Mouse (Mus musculus) midbrain, embryonic 16.5 days (tissue): ENCODE results near the gene Ing5. TPM values are rescaled to one million over a fixed set of nuclear protein-coding genes. Genes with fewer than 3 reads are reported as not detected.
"Not testable (repeated sequence)": the region's sequence is repeated elsewhere in the genome, so short reads cannot be mapped to it uniquely, and the experiment has no call there.

ENCODE experiments used
- ATAC-seq: fragments of 200-750 bp; cut with Nextera tagmentation; 2 replicates; pipeline ENCODE4 v1.8.0; 2017; ENCODE audit warnings: moderate TSS enrichment
- H3K27ac ChIP-seq: fragments of 300-500 bp; sonication (generic); 2 replicates; pipeline ENCODE4 v1.5.1; 2014; ENCODE audit warnings: mild to moderate bottlenecking, low read length, mixed read lengths
- H3K27me3 ChIP-seq: fragments of 300-500 bp; sonication (generic); 2 replicates; pipeline ENCODE4 v1.6.1; 2014; ENCODE audit warnings: low read depth, low read length, mixed read lengths; ENCODE audit not compliant: control insufficient read depth, insufficient read depth
- H3K36me3 ChIP-seq: fragments of 300-500 bp; sonication (generic); 2 replicates; pipeline ENCODE4 v1.6.1; 2014; ENCODE audit warnings: mild to moderate bottlenecking, low read length, moderate library complexity, mixed read lengths; ENCODE audit not compliant: control insufficient read depth, insufficient read depth
- H3K4me1 ChIP-seq: fragments of 300-500 bp; sonication (generic); 2 replicates; pipeline ENCODE4 v1.6.1; 2014; ENCODE audit warnings: mild to moderate bottlenecking, low read length, mixed read lengths; ENCODE audit not compliant: control insufficient read depth, insufficient read depth
- H3K4me2 ChIP-seq: fragments of 300-500 bp; sonication (generic); 2 replicates; pipeline ENCODE4 v1.6.1; 2014; ENCODE audit warnings: mild to moderate bottlenecking, low read length, mixed read lengths
- H3K4me3 ChIP-seq: fragments of 300-500 bp; sonication (generic); 2 replicates; pipeline ENCODE4 v1.5.1; 2014; ENCODE audit warnings: low read depth, mild to moderate bottlenecking, low read length, moderate library complexity, mixed read lengths
- H3K9ac ChIP-seq: fragments of 300-500 bp; sonication (generic); 2 replicates; pipeline ENCODE4 v1.6.1; 2014; ENCODE audit warnings: low read depth, low read length, mixed read lengths
- H3K9me3 ChIP-seq: fragments of 300-500 bp; sonication (generic); replicated peaks from 2 replicates; pipeline ENCODE4 v1.6.1; 2014; ENCODE audit warnings: mild to moderate bottlenecking, low read length, mixed read lengths; ENCODE audit not compliant: control insufficient read depth, poor library complexity, severe bottlenecking
- WGBS: fragments of 180-500 bp; shearing (Covaris S2); extraction: QIAGEN DNeasy Blood & Tissue Kit; methylation state at CpG from one replicate; pipeline ENCODE4 v1.1.7; 2014; 5-methylcytosine and 5-hydroxymethylcytosine counted together
- polyA plus RNA-seq: library from polyadenylated mRNA; unstranded; fragments of >200 nt; fragmentation: Nextera tagmentation; extraction: Ambion mirVana; gene quantifications from 2 replicates; pipeline ENCODE4 v1.2.1, GENCODE M21; 2015

The Ing5 gene
- 10.0 and 10.4 TPM in 2 replicates for polyA plus RNA-seq

DNA sequence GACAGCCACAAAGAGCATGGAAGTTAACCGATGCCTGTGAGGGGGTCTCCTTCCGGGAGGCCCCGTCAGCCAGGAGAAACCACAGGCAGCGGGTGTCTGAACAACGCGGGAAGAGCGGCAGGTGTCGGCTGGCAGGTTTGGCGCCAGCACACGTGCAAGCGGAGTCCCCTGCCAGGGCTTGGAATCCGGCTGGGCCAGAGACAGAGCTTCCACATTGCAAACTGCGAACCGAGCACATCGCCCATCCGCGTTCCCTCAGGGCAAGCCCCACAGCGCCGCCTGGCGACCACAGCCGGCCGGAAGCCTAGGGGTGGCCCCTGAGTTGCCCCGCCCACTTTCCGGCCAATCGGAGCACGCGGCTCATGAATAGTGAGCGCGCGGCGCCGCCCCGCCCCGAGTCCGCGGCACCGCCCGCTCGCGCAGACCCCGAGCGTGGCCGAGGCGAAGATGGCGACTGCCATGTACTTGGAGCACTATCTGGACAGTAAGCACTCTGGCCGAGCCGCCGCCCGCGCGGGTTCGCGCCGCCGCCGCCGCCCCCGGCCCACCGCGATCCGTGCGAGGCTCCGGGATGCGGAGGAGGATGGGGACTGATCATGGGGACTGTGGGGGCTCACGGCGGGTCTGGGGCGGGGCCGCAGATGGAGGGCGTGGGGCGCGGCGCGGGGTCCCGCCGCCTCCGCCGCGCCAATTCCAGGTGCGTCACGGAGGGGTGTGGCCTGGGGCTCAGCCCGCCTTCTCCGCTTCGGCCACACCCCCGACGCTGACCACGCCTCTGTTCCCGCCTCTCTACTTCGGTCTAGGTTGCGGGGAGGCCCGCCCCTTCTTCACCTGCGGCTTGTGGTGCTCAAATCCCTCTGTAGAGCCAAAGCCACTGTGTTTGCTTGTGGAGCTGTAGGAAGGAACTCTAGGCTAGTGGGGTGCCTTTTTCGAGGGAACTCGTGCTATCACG is at the start of gene Ing5:
TSS of gene Ing5 (plus strand) at position 410 of the 952 bp plus-strand sequence.
- H3K4me3 ChIP-seq = peak within 1 kb of the TSS; percentile 63
- H3K9ac ChIP-seq = peak within 1 kb of the TSS; percentile 79
- H3K4me2 ChIP-seq = peak within 1 kb of the TSS; percentile 79
- no peaks in the 10 kb centered on the region for H3K27me3 ChIP-seq
- ATAC-seq = peak; percentile 92
- H3K4me1 ChIP-seq = peaks cover 27% of the 10 kb centered on the region
- H3K27ac ChIP-seq = peak within 1 kb of the TSS; percentile 94
- peaks cover 2% of the 10 kb centered on the region; the same call in 1 of the 2 replicates for H3K36me3 ChIP-seq
- WGBS = under 1% methylated on average over 87 of the region's 94 CpGs
- no peaks in the 10 kb centered on the region for H3K9me3 ChIP-seq

GRCm38 (mm10) chr1:93754573-93755290 is 49.0 kb upstream of the Ing5 start, which contains the start of gene Thap4:
TSS of gene Thap4 (minus strand) at chr1:93754864.
- under 1% methylated on average over 69 of the region's 121 CpGs for WGBS
- H3K9me3 ChIP-seq = no peaks in the 10 kb centered on the region
- H3K4me1 ChIP-seq = peaks cover 34% of the 10 kb centered on the region
- H3K27me3 ChIP-seq = no peaks in the 10 kb centered on the region
- H3K9ac ChIP-seq = peak within 1 kb of the TSS; percentile 92
- ATAC-seq = peak; percentile 95
- peak within 1 kb of the TSS; percentile 84 for H3K4me3 ChIP-seq
- H3K27ac ChIP-seq = peak within 1 kb of the TSS; percentile 82
- peaks cover 8% of the 10 kb centered on the region for H3K36me3 ChIP-seq
- peak within 1 kb of the TSS; percentile 76 for H3K4me2 ChIP-seq

- WGBS = 1% methylated on average over 13 of the region's 13 CpGs
- H3K27ac ChIP-seq = peak overlapping the region; percentile 82
- H3K9ac ChIP-seq = peak overlapping the region; percentile 92
- H3K4me3 ChIP-seq = peak overlapping the region; percentile 84
- peak overlapping the region; percentile 72 for H3K4me2 ChIP-seq
- peaks cover 34% of the 10 kb centered on the region for H3K4me1 ChIP-seq
- no peak for ATAC-seq
- H3K9me3 ChIP-seq = no peaks in the 10 kb centered on the region
- no peaks in the 10 kb centered on the region for H3K27me3 ChIP-seq
- peaks cover 3% of the 10 kb centered on the region for H3K36me3 ChIP-seq
These were observed 48.5 kb upstream of the Ing5 start for GRCm38 (mm10) chr1:93755291-93755610.

DNA sequence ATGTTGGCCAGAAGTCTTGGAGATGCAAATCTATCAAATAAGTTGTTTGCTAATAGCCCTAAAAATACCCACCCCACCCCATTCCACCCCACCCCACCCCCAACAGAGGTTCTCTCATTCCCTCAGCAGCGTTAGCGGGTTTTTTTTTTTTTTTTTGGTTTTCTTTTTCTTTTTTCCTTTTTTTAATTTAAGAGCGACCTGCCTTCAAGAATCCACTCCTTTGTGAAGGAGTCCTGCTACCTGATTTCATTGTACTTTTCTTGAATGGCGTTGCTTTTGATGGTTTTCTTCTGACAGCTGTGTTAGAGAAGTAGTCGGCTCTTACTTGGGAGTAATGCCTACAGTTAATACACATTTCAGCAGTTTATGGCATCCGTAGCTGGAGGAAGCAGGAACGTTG is 48.1 kb upstream of the Ing5 start:
- ATAC-seq = no peak
- peak overlapping the region; percentile 82; the same call in 1 of the 2 replicates for H3K27ac ChIP-seq
- peak overlapping the region; percentile 92 for H3K9ac ChIP-seq
- H3K36me3 ChIP-seq = no peaks in the 10 kb centered on the region
- H3K9me3 ChIP-seq = no peaks in the 10 kb centered on the region
- WGBS = 27% methylated on average over 7 of the region's 7 CpGs
- peaks cover 34% of the 10 kb centered on the region for H3K4me1 ChIP-seq
- peak overlapping the region; percentile 84 for H3K4me3 ChIP-seq
- peak overlapping the region; percentile 72 for H3K4me2 ChIP-seq
- no peaks in the 10 kb centered on the region for H3K27me3 ChIP-seq

- Histone ChIP-seq H3K4me1 (peaks cover 34% of the 10 kb centered on the region), H3K9me3 (no peaks in the 10 kb centered on the region), H3K9ac (no peak overlapping the region), H3K27me3 (no peaks in the 10 kb centered on the region), H3K36me3 (no peaks in the 10 kb centered on the region), H3K4me3 (no peak overlapping the region; the same call in 1 of the 2 replicates), H3K27ac (no peak overlapping the region), H3K4me2 (peak overlapping the region; percentile 72)
- no peak for ATAC-seq
These were observed 47.6 kb upstream of the Ing5 start for GRCm38 (mm10) chr1:93756154-93756553.

GRCm38 (mm10) chr1:93760076-93760475 is 43.7 kb upstream of the Ing5 start:
- Histone ChIP-seq H3K27me3 (no peaks in the 10 kb centered on the region), H3K9ac (no peak overlapping the region), H3K4me2 (no peak overlapping the region), H3K36me3 (no peaks in the 10 kb centered on the region), H3K4me3 (no peak overlapping the region), H3K4me1 (peaks cover 27% of the 10 kb centered on the region), H3K9me3 (no peaks in the 10 kb centered on the region), H3K27ac (no peak overlapping the region)
- 93% methylated on average over 1 of the region's 1 CpGs for WGBS
- no peak for ATAC-seq

GRCm38 (mm10) chr1:93763531-93763930 is 40.2 kb upstream of the Ing5 start:
- H3K4me2 ChIP-seq, H3K36me3 ChIP-seq, H3K4me3 ChIP-seq, H3K27me3 ChIP-seq, H3K9me3 ChIP-seq, H3K9ac ChIP-seq, H3K27ac ChIP-seq, ATAC-seq, H3K4me1 ChIP-seq: not testable (repeated sequence)
- 95% methylated on average over 3 of the region's 3 CpGs for WGBS

- Histone ChIP-seq H3K36me3 (no peaks in the 10 kb centered on the region; the same call in 1 of the 2 replicates), H3K27me3 (no peaks in the 10 kb centered on the region), H3K9ac (no peak overlapping the region), H3K4me2 (no peak overlapping the region), H3K9me3 (no peaks in the 10 kb centered on the region), H3K4me1 (no peaks in the 10 kb centered on the region), H3K27ac (no peak overlapping the region), H3K4me3 (no peak overlapping the region)
- ATAC-seq = no peak
- 96% methylated on average over 9 of the region's 9 CpGs for WGBS
These were observed 38.7 kb upstream of the Ing5 start for GRCm38 (mm10) chr1:93764871-93765591.
